Mouse (Mus musculus) left cerebral cortex, adult 8-10 months (tissue): ENCODE results near the gene Eif2b3. TPM values are rescaled to one million over a fixed set of nuclear protein-coding genes. Genes with fewer than 3 reads are reported as not detected.

Source experiments
- DNase-seq, 2 experiments: peaks; one replicate each; pipeline ENCODE4 v3.0.0; 2022; ENCODE audit warnings: low spot score in 2 of 2
- total RNA-seq, 4 experiments: library from RNA; stranded (reverse); gene quantifications; 2 replicates each; pipeline ENCODE4 v1.2.4; 2022

Gene Eif2b3
- total RNA-seq, 4 experiments from 2014 or later: 19.4 to 23.1 (median 22.5) TPM

DNA sequence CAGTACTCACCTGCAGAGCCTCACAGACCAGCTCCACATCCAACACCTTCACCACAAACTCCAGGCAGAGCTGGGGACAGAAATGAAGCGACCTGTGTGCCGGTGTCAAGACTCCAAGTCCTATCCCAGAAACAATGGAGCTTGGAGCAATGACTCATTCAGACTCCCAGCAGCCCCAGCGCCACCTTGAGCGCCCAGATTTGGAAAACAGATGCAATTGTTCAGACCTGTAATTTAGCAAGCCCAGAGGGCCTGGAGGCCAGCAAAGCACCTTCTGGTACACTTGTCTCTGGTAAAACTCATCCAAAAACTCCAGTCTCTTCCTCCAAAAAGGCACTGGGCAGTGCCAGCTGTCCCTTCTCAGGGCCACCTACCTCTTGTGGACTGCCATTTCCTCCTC is 103.0 kb downstream of the Eif2b3 start:
- DNase-seq: no peak

DNA sequence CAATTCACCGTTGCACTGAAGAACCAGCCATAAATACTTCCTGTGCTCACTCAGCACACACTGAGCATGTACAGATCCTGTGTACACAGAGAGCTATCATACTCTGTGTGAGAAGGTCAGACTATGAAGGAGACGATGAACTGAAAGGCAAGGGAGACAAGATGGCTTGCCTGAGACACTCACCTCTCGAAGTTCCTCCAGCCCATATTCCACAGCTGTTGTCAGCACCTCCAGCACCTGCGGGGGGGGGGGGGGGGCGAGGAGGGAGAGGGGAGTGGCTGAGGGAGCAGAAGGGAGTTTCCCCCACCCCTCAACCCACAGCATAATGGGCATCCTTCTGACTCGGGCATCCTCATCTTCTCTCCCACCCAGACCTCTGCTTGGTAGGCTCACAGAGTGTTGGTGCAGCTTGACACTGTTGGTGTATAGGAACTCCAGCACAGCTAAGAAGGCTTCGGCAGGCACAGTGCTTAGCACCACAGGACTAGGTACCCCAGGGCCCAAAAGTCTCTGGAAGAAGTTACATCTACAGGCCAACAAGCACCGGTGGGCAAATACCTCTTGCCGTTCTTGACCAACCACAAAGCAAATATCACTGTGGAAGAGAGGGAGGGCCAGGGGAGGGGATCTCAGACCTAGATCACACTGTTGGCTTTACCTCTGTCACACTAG is 104.5 kb downstream of the Eif2b3 start:
- DNase-seq: no peak

DNA sequence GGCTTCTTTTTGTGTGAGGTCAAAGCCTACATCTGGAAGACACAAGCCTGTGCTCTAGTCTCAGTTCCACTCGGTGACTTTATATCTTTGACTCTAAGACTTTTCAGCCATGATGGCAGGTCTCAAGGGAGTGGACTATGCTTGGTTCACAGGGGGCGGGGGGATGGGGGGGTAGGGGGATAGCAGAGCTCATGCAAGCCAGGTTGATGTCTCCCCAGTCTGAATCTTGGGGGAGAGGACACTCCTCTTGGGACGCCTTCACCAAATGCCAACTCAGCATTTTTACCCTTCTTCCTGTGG is 105.0 kb downstream of the Eif2b3 start:
- no peak for DNase-seq

DNA sequence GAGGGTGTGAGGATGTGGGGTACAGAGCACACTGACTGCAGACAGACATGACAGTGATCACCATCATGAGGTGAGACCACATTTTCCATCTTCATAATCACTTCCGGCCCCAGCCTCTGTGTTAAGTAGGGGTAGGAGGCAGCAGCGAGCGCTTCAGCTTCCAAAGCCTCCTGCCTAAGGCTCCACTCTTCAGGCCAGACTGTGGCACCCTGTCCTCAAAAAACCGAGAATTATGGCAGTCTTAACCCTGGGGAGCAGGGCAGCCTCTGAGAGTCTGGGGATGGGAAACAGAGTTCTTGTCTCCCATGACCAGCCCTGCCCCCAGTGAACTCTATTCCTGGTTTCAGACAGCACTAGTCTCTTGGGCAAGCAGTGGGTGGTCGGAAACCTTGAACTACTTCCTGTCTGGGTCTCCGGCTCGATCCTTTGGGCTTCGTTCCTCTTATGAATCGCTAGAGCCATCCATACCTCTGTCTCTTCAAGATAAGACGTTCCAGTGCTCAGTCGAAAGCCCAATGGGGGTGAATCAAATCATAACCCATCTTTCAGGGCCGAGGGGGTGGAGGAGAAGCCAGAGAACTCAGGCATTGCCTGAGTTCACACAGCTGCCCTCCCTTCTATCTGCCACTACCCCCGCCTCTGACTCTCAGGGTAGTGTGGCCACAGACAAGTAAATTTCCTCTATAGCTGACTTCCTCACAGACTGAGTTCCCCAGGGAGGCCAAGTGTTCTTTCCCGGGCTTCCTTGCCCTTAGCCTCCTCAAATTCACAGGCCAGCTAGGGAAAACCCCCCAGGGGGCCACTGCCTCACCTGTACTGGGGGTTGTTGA is 105.5 kb downstream of the Eif2b3 start:
- DNase-seq: no peak

DNA sequence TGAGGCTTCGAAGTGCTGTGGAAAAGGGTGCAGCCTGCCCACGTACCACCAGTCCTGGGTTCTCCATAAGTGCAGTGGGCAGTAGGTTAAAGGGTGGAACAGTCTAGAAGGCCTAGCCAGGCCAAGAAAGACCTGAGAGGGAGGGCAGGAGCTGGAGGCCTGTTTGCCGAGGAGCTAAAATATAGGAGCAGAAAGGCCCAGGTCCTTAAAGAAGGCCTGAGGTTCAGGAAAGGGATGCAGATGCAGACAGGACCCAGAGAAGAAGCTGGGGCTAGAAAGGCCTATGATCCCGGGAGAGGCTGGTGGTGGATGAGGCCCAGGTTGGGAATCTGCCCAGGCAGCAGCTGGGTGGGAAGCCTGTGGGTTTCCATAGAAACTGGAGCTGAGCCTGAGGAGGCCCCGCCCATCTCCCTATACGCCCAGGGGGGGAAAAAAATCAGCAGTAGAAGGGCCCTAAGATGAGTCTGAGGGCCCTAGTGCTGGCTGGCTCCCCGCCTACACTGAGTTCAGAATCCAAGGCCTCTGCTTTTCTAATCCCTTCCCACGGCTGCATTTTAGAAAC is 106.2 kb downstream of the Eif2b3 start, which contains the start of gene Btbd19:
Gene Btbd19, minus strand, starts transcription at position 378 of the 562 bp plus-strand sequence.
- DNase-seq: peak; percentile 46 to 80

DNA sequence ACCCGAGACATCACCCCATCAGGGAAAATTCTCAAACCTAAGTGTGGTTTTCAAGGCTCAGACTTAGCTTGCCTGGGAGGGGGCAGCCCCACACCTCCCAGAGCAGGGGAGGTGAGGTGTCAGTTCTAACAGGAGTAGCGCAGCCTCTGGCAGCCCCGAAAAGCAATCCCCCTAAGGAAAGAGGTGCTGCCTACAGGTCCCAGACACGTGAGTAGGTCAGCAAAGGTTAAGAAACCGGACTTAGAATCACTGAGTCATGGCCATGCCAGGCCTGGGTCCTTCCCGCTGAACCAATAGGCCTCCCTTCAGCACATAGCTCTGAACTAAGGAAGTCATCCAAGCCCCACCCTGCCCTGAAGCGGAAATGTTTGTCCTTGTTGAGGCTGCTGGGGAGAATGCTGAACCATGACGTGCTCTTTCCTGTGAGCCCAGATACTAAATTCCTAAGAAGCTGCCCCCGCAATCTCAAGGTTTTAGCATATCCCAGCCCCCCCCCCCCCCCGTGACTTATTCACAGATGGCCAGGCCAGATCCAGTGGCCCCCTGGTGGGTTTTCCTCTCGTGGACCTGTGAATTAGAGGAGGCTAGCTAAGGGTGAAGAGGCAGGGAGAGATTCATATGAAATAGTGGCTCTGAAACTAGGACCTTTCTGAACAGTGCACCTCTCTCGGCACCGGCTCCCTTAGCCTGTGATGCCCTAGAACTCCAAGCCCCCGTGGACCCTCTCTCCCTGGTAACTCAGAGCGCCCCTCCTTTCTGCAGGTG is 106.9 kb downstream of the Eif2b3 start:
- DNase-seq: no peak

DNA sequence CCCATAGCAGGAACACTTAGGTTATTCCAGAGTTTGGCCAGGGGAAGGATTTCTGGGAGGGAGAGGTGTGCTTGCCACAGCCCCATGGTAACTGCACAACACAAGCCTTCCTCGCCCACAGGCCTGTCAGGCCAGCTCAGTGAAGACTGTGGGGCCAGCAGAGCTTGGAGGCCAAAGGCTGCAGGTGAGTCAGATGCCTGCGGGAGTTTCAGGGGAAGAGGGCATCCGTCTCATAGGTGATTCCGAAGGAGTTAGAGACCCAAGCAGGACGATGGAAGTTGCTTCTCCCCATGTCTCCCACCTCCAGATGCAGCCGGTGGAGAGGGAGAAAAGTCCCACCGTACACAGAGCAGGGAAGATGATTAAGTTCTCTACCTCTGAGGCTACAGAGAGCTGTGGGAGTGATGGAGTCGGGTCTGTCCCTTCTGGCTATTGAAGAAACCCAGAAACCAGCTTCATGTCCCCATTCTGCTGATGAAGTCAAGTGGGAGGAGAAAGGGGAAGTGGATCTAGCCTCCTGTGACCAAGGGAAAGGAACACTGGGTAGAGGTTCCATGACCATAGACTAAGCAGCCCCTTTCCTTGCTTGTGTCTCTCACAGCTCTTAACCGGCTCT is 107.6 kb downstream of the Eif2b3 start, which contains the start of gene Tctex1d4:
Gene Tctex1d4, plus strand, starts transcription at position 120 of the 616 bp plus-strand sequence.
- no peak for DNase-seq

DNA sequence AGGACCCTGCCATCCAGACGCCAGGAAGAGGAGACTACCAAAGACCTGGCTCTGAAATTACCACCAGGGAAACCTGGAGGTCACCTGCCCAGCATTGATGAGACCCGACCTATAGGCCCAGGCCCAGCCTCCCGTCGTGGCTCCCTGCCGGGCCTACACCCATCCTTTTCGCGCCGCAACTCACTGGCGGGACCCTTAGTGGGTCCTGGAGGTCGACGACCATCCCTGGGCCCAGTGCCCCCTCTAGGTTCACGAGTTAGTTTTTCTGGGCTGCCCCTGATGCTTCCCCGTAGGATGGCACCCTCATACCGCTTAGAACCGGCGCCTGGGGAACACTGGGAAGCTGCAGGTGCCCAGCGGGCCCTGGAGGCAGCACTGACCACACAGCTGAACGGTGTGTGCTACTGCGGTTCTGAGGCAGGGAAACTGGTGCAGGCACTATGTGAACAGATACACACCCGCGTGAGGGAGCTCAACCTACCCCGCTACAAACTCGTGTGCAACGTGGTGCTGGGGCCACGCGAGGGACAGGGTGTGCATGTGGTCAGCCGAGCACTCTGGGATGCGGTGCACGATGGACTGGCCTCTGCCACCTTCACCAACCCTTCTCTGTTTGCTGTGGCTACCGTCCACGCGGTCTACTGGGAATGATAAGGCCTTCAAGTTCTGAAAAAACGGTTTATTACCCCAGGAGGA is 108.9 kb downstream of the Eif2b3 start:
- no peak for DNase-seq

DNA sequence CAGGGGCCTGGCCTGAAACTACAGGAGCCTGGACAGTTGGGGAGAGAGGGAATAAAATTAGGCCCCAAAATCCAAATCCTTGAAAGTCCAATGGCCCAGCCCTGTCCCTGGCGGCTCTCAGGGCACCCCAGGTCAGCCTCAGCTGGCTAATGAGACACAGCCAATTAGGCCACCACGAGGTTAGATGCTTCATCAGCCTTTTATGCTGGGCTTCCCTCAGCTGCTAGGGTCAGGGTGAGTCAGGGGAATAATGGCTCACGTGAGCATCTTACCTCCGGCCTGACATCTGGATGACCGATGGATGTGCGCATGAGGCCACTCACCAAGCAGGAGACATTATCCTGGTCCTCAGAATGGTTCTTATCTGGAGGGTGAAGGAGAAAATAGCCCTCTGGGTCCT is 111.6 kb downstream of the Eif2b3 start:
- DNase-seq: no peak

DNA sequence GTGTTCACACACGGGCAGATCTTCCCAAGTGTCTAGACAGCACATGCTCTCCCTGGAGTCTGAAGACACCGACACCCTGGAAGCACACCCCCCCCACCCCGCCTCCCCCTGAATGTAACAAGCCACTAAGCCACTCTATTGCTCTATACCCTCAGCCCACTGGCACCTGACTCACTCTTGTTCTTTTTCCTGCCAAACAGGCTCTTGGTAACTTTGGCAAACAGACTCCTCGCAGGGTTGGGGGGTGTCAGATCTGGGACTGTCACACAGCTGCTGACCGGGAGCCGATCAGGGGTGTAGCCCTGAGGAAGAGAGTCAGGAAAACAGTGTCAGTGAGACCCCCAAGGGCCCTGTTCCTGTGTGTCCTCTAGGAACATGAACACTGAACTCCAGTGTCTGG is 112.0 kb downstream of the Eif2b3 start:
- no peak for DNase-seq

DNA sequence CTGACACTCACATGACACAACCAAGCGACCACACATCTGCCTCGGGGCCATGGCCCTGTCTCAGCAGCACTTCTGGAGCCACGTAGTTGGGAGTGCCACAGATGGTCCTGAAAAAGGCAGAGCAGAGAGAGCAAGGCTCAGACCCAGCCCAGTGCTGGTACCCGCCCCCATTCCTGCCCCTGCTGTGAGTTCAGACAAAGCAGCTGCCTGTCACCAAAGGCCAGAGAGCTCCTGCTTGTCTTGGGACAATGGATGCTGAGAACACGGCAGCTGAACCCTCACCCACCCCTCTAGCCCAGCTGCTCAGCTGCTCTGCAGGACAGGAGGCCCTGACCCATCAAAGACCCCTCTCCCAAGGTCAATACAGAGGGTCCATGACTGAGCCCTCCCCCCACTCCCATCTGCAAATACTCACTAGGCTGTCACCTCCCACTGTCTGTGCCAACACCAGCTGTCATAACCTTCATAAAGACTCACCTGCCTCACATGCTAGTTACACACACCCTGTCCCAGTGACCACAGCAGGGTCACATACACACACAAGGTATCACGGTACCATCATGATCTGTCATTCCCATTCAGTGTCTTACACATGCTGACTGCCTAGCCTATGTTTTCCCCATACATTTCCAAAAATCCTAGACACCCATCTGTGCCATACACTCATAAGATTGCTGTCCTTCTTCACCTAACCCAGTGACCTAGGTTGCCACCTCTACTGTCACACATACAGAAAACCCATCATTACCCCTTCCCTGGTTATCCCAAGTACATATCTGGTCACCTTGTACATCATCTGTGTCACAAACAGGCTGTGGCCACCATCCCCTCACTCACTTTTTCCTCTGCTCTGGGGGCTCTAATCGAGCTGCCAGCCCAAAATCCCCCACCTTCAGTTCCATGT is 112.9 kb downstream of the Eif2b3 start:
- DNase-seq: no peak

DNA sequence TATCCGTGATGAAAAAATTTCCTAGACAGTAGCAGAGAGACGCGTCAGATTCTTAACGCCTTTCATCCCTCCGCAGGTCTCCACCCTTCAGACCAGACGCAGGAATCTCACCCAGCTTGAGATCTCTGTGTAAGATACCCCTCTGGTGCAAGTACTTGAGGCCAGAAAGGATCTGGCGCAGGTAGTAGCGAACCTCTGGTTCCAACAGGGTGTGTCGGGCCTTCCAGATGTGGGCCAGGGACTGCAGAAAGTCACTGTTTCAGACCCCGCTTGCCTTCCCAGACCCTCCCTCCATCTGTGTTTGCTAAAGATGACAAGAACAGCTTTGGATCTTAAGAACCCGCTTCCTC is 113.6 kb downstream of the Eif2b3 start:
- no peak for DNase-seq

DNA sequence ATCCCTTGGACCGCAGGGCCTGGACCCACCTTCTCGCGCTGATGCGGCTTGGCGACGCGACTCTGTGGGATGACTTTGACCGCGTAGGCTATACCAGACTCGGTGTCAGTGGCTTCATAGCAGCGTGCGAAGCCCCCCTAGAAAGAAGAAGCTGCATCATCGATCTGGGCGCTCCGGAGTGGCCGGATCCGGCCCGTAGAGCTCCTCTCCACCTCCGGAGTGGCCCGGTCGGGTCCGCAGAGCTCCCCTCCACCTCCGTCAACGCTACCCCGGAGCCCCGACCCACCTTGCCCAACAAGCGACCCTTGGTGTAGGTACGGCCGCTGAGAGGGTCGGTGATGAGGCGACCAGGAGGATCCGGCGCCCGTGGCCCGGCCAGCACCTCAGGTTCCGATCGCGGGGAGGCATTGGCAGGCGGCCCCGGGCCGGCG is 114.2 kb downstream of the Eif2b3 start:
- no peak for DNase-seq

- DNase-seq: peak; percentile 96
Measured at GRCm38 (mm10) chr4:117133817-117134600, 114.8 kb downstream of the Eif2b3 start, which contains the start of gene Plk3. Gene Plk3 (minus strand): TSS chr4:117133963.

DNA sequence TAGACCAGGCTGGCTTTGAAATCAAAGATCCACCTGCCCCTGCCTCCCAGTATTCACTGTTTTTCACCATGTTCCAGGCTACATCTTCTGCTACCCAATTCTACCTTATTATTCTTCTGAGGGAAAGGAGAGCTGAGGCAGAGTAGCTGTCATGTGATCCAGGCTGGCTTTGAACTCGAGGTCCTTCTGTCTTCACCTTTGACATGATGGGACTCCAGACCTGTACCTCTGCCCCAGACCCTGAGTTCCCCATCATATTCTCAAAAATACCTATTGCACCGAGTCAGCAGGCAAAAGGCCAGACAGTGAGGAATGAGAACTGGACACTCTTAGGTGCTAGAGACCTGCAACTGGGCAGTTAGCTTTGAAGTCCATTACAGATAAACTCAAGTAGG is 115.4 kb downstream of the Eif2b3 start:
- no peak for DNase-seq

DNA sequence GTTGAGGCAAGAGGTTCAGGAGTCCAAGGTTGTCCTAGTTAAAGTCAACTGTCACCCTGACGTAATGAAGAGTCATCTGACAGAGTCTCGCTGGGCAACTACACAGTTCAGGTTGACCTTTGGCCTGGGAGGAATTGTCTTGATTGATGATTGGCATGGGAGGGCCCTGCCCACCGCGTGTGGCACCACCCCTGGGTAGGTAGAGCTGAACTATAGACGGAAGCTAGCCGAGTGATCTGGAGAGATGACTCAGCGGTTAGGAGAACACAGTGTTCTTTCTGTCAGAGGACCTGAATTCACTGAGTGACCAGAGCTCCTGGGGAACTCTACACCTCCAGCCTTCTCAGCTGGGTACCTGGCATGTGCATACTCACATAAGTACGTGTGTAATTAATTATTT is 116.8 kb downstream of the Eif2b3 start:
- no peak for DNase-seq
